Mouse (Mus musculus) lung, adult 2 months (tissue): Measurements from ENCODE around the gene Scand1. TPM values are rescaled to one million over a fixed set of nuclear protein-coding genes. Genes with fewer than 3 reads are reported as not detected.

Experiments used
- DNase-seq: peaks from one replicate; pipeline ENCODE4 v3.0.0; 2022
- H3K4me1 ChIP-seq: fragments of 200-500 bp; 2 replicates; pipeline ENCODE4 v1.6.1; 2011; ENCODE audit warnings: low read length; ENCODE audit not compliant: control insufficient read depth, insufficient read depth
- H3K4me3 ChIP-seq: fragments of 200-500 bp; replicated peaks from 2 replicates; pipeline ENCODE3; 2011; ENCODE audit warnings: low read depth, mild to moderate bottlenecking, control low read depth, low read length; ENCODE audit errors: extremely low read depth
- CTCF ChIP-seq: fragments of 200-500 bp; IDR thresholded peaks from 2 replicates; pipeline ENCODE4 v1.5.1; 2011; ENCODE audit warnings: mild to moderate bottlenecking, low read length, control low read depth; ENCODE audit not compliant: insufficient read depth
- POLR2A ChIP-seq: fragments of 200-500 bp; IDR thresholded peaks from 2 replicates; pipeline ENCODE4 v1.6.1; 2011; ENCODE audit warnings: low read depth, mild to moderate bottlenecking, control low read depth, low read length, borderline replicate concordance; ENCODE audit errors: extremely low read depth
- WGBS: fragments of 180-500 bp; shearing (Covaris S2); methylation state at CpG from one replicate; pipeline ENCODE4 v1.1.7; 2018; 5-methylcytosine and 5-hydroxymethylcytosine counted together
- polyA plus RNA-seq: library from polyadenylated mRNA; depleted of rRNA; stranded (reverse); fragments of >200 nt; gene quantifications from 2 replicates; pipeline ENCODE4 v1.2.3, GENCODE M21; 2012; rRNA removed

The Scand1 gene
- 157 and 282 TPM in 2 replicates for polyA plus RNA-seq

DNA sequence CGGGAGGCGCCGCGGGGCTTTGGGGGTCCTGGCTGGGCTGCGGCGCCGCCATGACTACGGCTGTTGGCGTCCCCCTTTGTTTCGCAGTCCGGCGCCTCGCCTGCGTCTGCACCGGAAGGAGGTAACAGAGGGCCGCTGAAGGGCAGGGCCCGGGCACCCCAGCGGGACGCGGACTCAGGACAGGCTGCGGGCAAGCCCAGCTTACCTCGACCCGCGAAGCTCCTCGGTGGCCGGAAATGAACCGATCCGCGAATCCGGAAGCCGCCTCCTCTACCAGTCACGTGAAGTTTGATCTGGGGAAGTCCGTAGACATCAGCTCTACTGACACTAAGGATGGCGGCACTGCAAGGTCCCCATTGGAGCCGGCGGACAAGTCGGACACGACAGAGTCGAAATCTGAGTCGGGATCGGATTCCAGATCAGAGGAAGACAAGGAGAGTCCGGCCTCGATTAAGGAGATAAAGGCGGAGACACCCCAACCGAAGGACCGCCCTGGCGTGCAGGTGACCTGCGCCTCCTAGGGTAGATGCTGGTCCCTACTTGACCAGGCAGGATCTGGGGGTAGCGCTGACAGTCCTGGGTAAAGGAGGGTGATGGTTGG, at the start of gene Scand1, which contains the start of gene Cnbd2:
Scand1 (minus strand) TSS at position 408 of the 601 bp plus-strand sequence.
Cnbd2 (plus strand) TSS at position 3 of the 601 bp plus-strand sequence.
- under 1% methylated on average over 49 of the region's 49 CpGs for WGBS
- Histone ChIP-seq H3K4me3 (peak within 1 kb of the TSS; percentile 89), H3K4me1 (peaks cover 6% of the 10 kb centered on the region; the same call in 1 of the 2 replicates)
- TF ChIP-seq CTCF (no peak), POLR2A (peak; percentile 88)
- DNase-seq, result peak; percentile 83

GRCm38 (mm10) chr2:156356031-156356430, 43.5 kb upstream of the Scand1 start:
- Histone ChIP-seq H3K4me1 (no peaks in the 10 kb centered on the region), H3K4me3 (no peak overlapping the region)
- WGBS, result 68% methylated on average over 7 of the region's 7 CpGs
- TF ChIP-seq POLR2A, result no peak
- no peak for TF ChIP-seq CTCF
- DNase-seq, result no peak

DNA sequence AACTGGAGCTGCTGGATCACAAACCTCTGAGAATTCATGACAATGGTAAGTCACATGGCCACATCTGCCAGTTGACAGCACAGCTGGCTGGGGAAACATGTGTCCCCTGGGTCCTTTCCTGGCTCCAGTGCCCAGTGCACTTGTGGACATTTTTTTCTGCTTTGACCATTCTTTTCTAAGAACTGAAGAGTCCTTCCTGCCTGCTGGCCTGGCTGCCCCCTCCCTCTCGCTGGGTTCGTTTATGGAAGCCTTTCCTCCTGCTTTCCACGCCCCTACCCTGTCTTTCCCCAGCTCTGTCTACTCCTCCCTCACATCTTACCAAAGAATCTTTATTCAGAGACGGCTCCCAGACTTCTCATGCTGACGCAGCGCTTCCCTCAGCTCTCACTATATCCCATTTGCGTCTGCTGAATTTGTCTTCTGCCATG, 40.8 kb upstream of the Scand1 start:
- Histone ChIP-seq H3K4me1 (no peaks in the 10 kb centered on the region), H3K4me3 (no peak overlapping the region)
- WGBS, result 31% methylated on average over 7 of the region's 7 CpGs
- DNase-seq, result no peak
- no peak for TF ChIP-seq CTCF
- TF ChIP-seq POLR2A, result no peak

- 69% methylated on average over 8 of the region's 8 CpGs for WGBS
- no peak for TF ChIP-seq POLR2A
- TF ChIP-seq CTCF, result no peak
- DNase-seq, result no peak
- no peaks in the 10 kb centered on the region for H3K4me1 ChIP-seq
- no peak overlapping the region for H3K4me3 ChIP-seq
Observed at GRCm38 (mm10) chr2:156352413-156353165, 40.1 kb upstream of the Scand1 start.

- no peak overlapping the region for H3K4me3 ChIP-seq
- DNase-seq, result no peak
- 84% methylated on average over 7 of the region's 7 CpGs for WGBS
- TF ChIP-seq CTCF (no peak), POLR2A (no peak)
- no peaks in the 10 kb centered on the region for H3K4me1 ChIP-seq
Observed at GRCm38 (mm10) chr2:156351243-156351642, 38.7 kb upstream of the Scand1 start.

GRCm38 (mm10) chr2:156349286-156349848, 36.9 kb upstream of the Scand1 start:
- no peaks in the 10 kb centered on the region for H3K4me1 ChIP-seq
- H3K4me3 ChIP-seq, result no peak overlapping the region
- TF ChIP-seq CTCF, result no peak
- no peak for TF ChIP-seq POLR2A
- DNase-seq, result no peak
- WGBS, result 77% methylated on average over 4 of the region's 4 CpGs

- Histone ChIP-seq H3K4me1 (no peaks in the 10 kb centered on the region), H3K4me3 (no peak overlapping the region)
- WGBS, result 80% methylated on average over 4 of the region's 4 CpGs
- TF ChIP-seq POLR2A, result no peak
- TF ChIP-seq CTCF, result no peak
- DNase-seq, result no peak
Observed at GRCm38 (mm10) chr2:156348812-156349211, 36.3 kb upstream of the Scand1 start.

DNA sequence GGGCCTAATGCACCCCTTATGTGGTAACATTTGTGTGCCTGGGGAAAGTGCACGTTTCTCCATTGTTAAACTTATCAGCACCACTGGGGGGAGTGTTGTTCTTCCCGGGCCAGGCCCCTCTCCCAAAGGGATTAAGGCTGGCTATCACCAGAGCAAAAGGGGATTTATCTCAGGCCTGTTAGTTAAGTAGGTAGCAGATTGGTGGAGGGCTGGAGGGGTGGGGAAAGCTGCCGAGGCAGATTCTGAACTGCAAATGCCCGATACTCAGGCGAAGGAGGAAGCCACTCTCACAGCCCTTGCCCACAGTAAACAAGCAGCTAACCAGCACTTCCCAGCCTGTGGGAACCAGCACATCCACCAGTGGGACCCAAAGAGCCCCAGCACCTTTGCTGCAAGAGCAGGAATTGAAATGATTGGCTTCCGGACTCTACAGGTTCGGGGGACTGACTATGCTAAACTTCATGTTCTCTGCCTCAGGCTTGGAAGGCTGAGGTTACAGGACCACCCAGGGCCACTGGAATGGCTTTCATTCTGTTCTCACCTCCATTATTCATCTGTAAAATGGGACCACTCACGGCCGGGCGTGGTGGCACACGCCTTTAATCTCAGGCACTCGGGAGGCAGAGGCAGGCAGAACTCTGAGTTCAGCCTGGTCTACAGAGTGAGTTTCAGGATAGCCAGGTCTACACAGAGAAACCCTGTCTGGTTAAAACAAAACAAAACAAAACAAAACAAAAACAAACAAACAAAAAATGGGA, 32.5 kb upstream of the Scand1 start:
- H3K4me3 ChIP-seq, result no peak overlapping the region
- no peaks in the 10 kb centered on the region for H3K4me1 ChIP-seq
- TF ChIP-seq CTCF (no peak), POLR2A (no peak)
- peak; percentile 16 for DNase-seq
- 53% methylated on average over 12 of the region's 12 CpGs for WGBS

GRCm38 (mm10) chr2:156340078-156340477, 27.6 kb upstream of the Scand1 start:
- H3K4me3 ChIP-seq, result no peak overlapping the region
- H3K4me1 ChIP-seq, result no peaks in the 10 kb centered on the region
- no peak for DNase-seq
- 76% methylated on average over 4 of the region's 4 CpGs for WGBS
- TF ChIP-seq POLR2A (no peak), CTCF (no peak)
